Mouse (Mus musculus): ENCODE measurements around the gene Il17c. TPM values are rescaled to one million over a fixed set of nuclear protein-coding genes. Genes with fewer than 3 reads are reported as not detected.

Il17c gene
- polyA plus RNA-seq, 1 experiment, result 0.21 TPM

- Histone ChIP-seq H3K4me1 (ENCODE audit: control insufficient read depth, insufficient read depth, low read length) (peaks cover 11% of the 10 kb centered on the region), H3K4me3 (ENCODE audit: insufficient read depth, low read length) (no peak overlapping the region), H3K27ac (ENCODE audit: insufficient read depth, low read length) (no peak overlapping the region)
- TF ChIP-seq CTCF (IDR thresholded peaks at IDR 0.05; ENCODE audit: extremely low read depth, insufficient read depth, low read length) (no peak), POLR2A (IDR thresholded peaks at IDR 0.05; ENCODE audit: extremely low read depth, insufficient read depth, low read length) (no peak)
These were observed 42.1 kb downstream of the Il17c start for GRCm38 (mm10) chr8:122463651-122464640.

GRCm38 (mm10) chr8:122464985-122465384, 43.2 kb downstream of the Il17c start:
- TF ChIP-seq CTCF (IDR thresholded peaks at IDR 0.05; ENCODE audit: extremely low read depth, insufficient read depth, low read length), result no peak
- TF ChIP-seq POLR2A (IDR thresholded peaks at IDR 0.05; ENCODE audit: extremely low read depth, insufficient read depth, low read length), result no peak
- H3K4me3 ChIP-seq (ENCODE audit: insufficient read depth, low read length), result no peak overlapping the region
- H3K4me1 ChIP-seq (ENCODE audit: control insufficient read depth, insufficient read depth, low read length), result peaks cover 9% of the 10 kb centered on the region
- H3K27ac ChIP-seq (ENCODE audit: insufficient read depth, low read length), result no peak overlapping the region

- no peak overlapping the region for H3K4me3 ChIP-seq (ENCODE audit: insufficient read depth, low read length)
- no peak for TF ChIP-seq POLR2A (IDR thresholded peaks at IDR 0.05; ENCODE audit: extremely low read depth, insufficient read depth, low read length)
- TF ChIP-seq CTCF (IDR thresholded peaks at IDR 0.05; ENCODE audit: extremely low read depth, insufficient read depth, low read length), result no peak
- no peak overlapping the region for H3K27ac ChIP-seq (ENCODE audit: insufficient read depth, low read length)
- peaks cover 2% of the 10 kb centered on the region for H3K4me1 ChIP-seq (ENCODE audit: control insufficient read depth, insufficient read depth, low read length)
These were observed 46.0 kb downstream of the Il17c start for GRCm38 (mm10) chr8:122467816-122468215.

- TF ChIP-seq POLR2A (IDR thresholded peaks at IDR 0.05; ENCODE audit: extremely low read depth, insufficient read depth, low read length) (no peak), CTCF (IDR thresholded peaks at IDR 0.05; ENCODE audit: extremely low read depth, insufficient read depth, low read length) (no peak)
- no peak overlapping the region for H3K27ac ChIP-seq (ENCODE audit: insufficient read depth, low read length)
- peaks cover 2% of the 10 kb centered on the region for H3K4me1 ChIP-seq (ENCODE audit: control insufficient read depth, insufficient read depth, low read length)
- H3K4me3 ChIP-seq (ENCODE audit: insufficient read depth, low read length), result no peak overlapping the region
These were observed 47.6 kb downstream of the Il17c start for GRCm38 (mm10) chr8:122469407-122469806.

- no peak overlapping the region for H3K27ac ChIP-seq (ENCODE audit: insufficient read depth, low read length)
- TF ChIP-seq POLR2A (IDR thresholded peaks at IDR 0.05; ENCODE audit: extremely low read depth, insufficient read depth, low read length) (no peak), CTCF (IDR thresholded peaks at IDR 0.05; ENCODE audit: extremely low read depth, insufficient read depth, low read length) (no peak)
- H3K4me1 ChIP-seq (ENCODE audit: control insufficient read depth, insufficient read depth, low read length), result peaks cover 3% of the 10 kb centered on the region
- H3K4me3 ChIP-seq (ENCODE audit: insufficient read depth, low read length), result no peak overlapping the region
These were observed 48.1 kb downstream of the Il17c start for GRCm38 (mm10) chr8:122469965-122470364.

GRCm38 (mm10) chr8:122470691-122471090, 48.9 kb downstream of the Il17c start:
- H3K27ac ChIP-seq (ENCODE audit: insufficient read depth, low read length), result no peak overlapping the region
- no peak for TF ChIP-seq POLR2A (IDR thresholded peaks at IDR 0.05; ENCODE audit: extremely low read depth, insufficient read depth, low read length)
- no peak for TF ChIP-seq CTCF (IDR thresholded peaks at IDR 0.05; ENCODE audit: extremely low read depth, insufficient read depth, low read length)
- peaks cover 3% of the 10 kb centered on the region for H3K4me1 ChIP-seq (ENCODE audit: control insufficient read depth, insufficient read depth, low read length)
- no peak overlapping the region for H3K4me3 ChIP-seq (ENCODE audit: insufficient read depth, low read length)

Other genes starting within 250 kb of the Il17c start
- gene Zfpm1, start 139.9 kb upstream of the Il17c start, polyA plus RNA-seq (2012; rRNA removed), result 32.1 and 39.0 TPM in 2 replicates
- gene Trhr2, start 61.3 kb upstream of the Il17c start, polyA plus RNA-seq (2012; rRNA removed), result 4.0 and 5.5 TPM in 2 replicates
- gene Zc3h18, start 45.4 kb upstream of the Il17c start, polyA plus RNA-seq (2012; rRNA removed), result 33.0 and 33.6 TPM in 2 replicates
- gene Cyba, start 10.9 kb downstream of the Il17c start, polyA plus RNA-seq (2012; rRNA removed), result 19.3 and 19.8 TPM in 2 replicates
- 36.6 and 42.7 TPM in 2 replicates for gene Mvd, start 21.4 kb downstream of the Il17c start, polyA plus RNA-seq (2012; rRNA removed)
- gene Snai3, start 38.7 kb downstream of the Il17c start, polyA plus RNA-seq (2012; rRNA removed), result 0.93 and 1.2 TPM in 2 replicates
- gene Rnf166, start 54.0 kb downstream of the Il17c start, polyA plus RNA-seq (2012; rRNA removed), result 68.2 and 76.8 TPM in 2 replicates
- gene Ctu2, start 54.1 kb downstream of the Il17c start, polyA plus RNA-seq (2012; rRNA removed), result 43.5 and 43.6 TPM in 2 replicates
- gene Piezo1, start 129.3 kb downstream of the Il17c start, polyA plus RNA-seq (2012; rRNA removed), result 7.6 and 7.7 TPM in 2 replicates
- 2.8 and 3.2 TPM in 2 replicates for gene Cdt1, start 146.0 kb downstream of the Il17c start, polyA plus RNA-seq (2012; rRNA removed)
- 60.1 and 61.0 TPM in 2 replicates for gene Aprt, start 154.9 kb downstream of the Il17c start, polyA plus RNA-seq (2012; rRNA removed)
- 7.2 and 8.8 TPM in 2 replicates for gene Galns, start 189.4 kb downstream of the Il17c start, polyA plus RNA-seq (2012; rRNA removed)
- 133 and 157 TPM in 2 replicates for gene Trappc2l, start 189.6 kb downstream of the Il17c start, polyA plus RNA-seq (2012; rRNA removed)
- gene Pabpn1l, start 200.7 kb downstream of the Il17c start, polyA plus RNA-seq (2012; rRNA removed), result not detected in 2 replicates

All from cortical plate, adult 2 months (tissue).